Mouse (Mus musculus): ENCODE results near the gene Upp1. TPM values are rescaled to one million over a fixed set of nuclear protein-coding genes. Genes with fewer than 3 reads are reported as not detected.

The Upp1 gene
- polyA plus RNA-seq (2015; fragmentation: Nextera tagmentation; extraction: Ambion mirVana) = 3.4 and 3.5 TPM in 2 replicates

DNA sequence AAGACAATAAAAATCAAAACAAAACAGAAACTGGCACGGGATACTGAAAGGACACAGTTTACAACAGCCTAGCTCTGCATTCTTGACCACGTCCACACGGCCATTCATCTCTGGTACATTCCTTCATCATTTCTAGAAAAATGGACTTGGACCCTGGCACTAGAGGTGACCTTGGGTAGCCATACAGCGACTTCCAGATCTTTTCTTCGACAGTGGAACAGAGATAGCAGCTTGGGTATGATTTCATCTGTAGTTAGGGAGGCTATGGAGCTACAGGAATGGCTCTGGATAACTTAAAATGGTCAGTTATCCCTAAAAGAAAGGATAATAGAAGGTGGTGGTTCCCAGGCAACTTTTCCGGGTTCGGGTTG lies at the start of gene Upp1:
Gene Upp1, plus strand, starts transcription at position 54 of the 371 bp plus-strand sequence.
- Histone ChIP-seq H3K4me2 (replicated peaks) (peak within 1 kb of the TSS; percentile 99), H3K4me1 (replicated peaks) (peaks cover 32% of the 10 kb centered on the region), H3K4me3 (replicated peaks) (peak within 1 kb of the TSS; percentile 49), H3K27me3 (peaks cover 51% of the 10 kb centered on the region), H3K9me3 (no peaks in the 10 kb centered on the region), H3K27ac (no peak within 1 kb of the TSS), H3K36me3 (no peaks in the 10 kb centered on the region), H3K9ac (replicated peaks) (peak within 1 kb of the TSS; percentile 60)
- WGBS = 2% methylated on average over 7 of the region's 7 CpGs
- ATAC-seq = peak; percentile 40

DNA sequence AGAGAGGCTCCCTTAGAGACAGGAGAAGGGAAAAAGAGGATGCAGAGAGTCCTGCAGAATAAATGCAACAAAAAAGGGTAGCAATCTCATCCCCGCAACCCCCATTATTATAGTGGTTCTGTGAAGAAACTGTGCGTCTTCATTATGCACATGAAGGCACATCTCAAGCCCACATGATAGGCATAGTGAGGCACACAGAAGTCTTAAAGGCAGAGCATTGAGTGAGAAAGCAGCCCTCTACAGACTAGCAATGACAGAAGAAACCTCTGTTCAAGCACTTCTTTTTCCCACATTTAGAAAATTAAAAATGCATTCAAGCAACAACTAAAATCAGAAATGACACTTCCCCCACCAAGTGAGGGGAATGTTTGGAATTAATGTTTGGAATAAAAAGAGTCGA lies 41.5 kb upstream of the Upp1 start:
- no peaks in the 10 kb centered on the region for H3K36me3 ChIP-seq
- H3K27me3 ChIP-seq = no peaks in the 10 kb centered on the region
- H3K4me3 ChIP-seq (replicated peaks) = no peak overlapping the region
- no peak for ATAC-seq
- no peak overlapping the region for H3K27ac ChIP-seq
- WGBS = 90% methylated on average over 3 of the region's 3 CpGs
- no peaks in the 10 kb centered on the region for H3K4me1 ChIP-seq (replicated peaks)
- no peak overlapping the region for H3K9ac ChIP-seq (replicated peaks)
- H3K4me2 ChIP-seq (replicated peaks) = no peak overlapping the region
- H3K9me3 ChIP-seq = no peaks in the 10 kb centered on the region

DNA sequence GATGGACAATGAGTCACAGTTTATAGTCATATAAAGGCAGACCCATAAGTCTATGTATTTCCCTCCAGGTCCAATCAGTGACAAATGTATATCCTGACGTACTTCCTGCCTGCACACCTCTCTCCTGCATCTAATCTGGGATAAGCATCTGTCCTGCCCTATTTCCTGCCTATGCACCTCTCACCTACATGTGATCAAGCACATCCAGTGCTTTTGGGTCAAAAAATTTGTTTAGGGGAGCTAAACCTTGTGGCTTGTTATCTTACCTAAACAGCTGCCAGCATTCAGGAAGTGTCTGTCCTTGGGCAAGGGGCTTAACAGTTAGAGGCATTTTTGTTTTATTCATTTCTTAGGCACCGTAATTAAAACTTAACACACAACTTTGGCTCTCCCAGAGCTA lies 4.7 kb upstream of the Upp1 start:
- no peaks in the 10 kb centered on the region for H3K9me3 ChIP-seq
- peaks cover 16% of the 10 kb centered on the region for H3K4me1 ChIP-seq (replicated peaks)
- no peaks in the 10 kb centered on the region for H3K36me3 ChIP-seq
- H3K9ac ChIP-seq (replicated peaks) = no peak overlapping the region
- no peak overlapping the region for H3K4me3 ChIP-seq (replicated peaks)
- H3K27me3 ChIP-seq = peaks cover 34% of the 10 kb centered on the region
- ATAC-seq = no peak
- no peak overlapping the region for H3K27ac ChIP-seq
- WGBS = 86% methylated on average over 2 of the region's 2 CpGs
- no peak overlapping the region for H3K4me2 ChIP-seq (replicated peaks)

- H3K9me3 ChIP-seq = no peaks in the 10 kb centered on the region
- H3K36me3 ChIP-seq = no peaks in the 10 kb centered on the region
- H3K4me2 ChIP-seq (replicated peaks) = no peak overlapping the region
- H3K9ac ChIP-seq (replicated peaks) = no peak overlapping the region
- peaks cover 32% of the 10 kb centered on the region for H3K4me1 ChIP-seq (replicated peaks)
- ATAC-seq = no peak
- H3K27ac ChIP-seq = no peak overlapping the region
- no peak overlapping the region for H3K4me3 ChIP-seq (replicated peaks)
- 12% methylated on average over 9 of the region's 9 CpGs for WGBS
- peaks cover 47% of the 10 kb centered on the region for H3K27me3 ChIP-seq
These were observed 2.4 kb upstream of the Upp1 start for GRCm38 (mm10) chr11:9115367-9116120.

DNA sequence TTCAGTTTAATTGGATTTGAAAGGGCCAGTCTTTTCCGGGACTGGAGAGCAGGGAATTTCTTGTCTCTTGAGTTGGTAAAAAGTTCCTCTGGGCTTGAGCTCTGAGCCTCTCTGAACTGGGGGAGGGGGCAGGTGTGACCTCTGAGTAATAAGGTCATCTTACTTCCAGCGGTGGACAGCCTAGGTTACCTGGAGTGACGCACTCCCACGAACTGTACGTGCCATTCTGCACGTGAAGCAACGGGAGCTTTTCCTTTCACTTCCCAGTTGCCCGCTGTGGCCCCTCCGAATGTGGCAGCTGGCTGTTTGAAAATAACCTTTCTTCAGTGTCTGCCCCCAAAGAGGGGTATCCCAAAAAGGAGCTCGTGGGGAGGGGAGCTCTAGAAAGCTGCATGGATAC lies 1.8 kb upstream of the Upp1 start:
- Histone ChIP-seq H3K4me2 (replicated peaks) (peak overlapping the region; percentile 25; the same call in 1 of the 2 replicates), H3K4me1 (replicated peaks) (peaks cover 32% of the 10 kb centered on the region), H3K27ac (no peak overlapping the region), H3K36me3 (no peaks in the 10 kb centered on the region), H3K9me3 (no peaks in the 10 kb centered on the region), H3K4me3 (replicated peaks) (no peak overlapping the region), H3K9ac (replicated peaks) (no peak overlapping the region), H3K27me3 (peaks cover 51% of the 10 kb centered on the region)
- ATAC-seq = no peak
- under 1% methylated on average over 10 of the region's 10 CpGs for WGBS

DNA sequence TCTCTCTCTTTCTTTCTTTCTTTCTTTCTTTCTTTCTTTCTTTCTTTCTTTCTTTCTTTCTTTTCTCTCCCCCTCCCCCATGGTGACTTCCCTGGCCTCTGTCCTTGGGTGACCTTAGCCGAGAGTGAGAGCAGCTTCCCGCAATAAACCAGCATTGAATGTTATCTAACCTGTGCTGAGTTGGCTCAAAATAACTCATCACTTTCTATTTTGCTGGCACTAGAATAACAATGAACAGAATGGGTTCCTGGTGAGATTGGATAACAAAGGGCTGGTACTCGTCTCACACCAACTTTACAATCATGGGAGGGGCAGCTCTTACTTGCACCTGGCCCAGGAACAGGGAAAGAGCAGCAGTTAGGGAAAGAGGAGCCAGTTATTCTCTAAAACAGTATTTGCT lies 987 bp upstream of the Upp1 start:
- H3K9me3 ChIP-seq = no peaks in the 10 kb centered on the region

DNA sequence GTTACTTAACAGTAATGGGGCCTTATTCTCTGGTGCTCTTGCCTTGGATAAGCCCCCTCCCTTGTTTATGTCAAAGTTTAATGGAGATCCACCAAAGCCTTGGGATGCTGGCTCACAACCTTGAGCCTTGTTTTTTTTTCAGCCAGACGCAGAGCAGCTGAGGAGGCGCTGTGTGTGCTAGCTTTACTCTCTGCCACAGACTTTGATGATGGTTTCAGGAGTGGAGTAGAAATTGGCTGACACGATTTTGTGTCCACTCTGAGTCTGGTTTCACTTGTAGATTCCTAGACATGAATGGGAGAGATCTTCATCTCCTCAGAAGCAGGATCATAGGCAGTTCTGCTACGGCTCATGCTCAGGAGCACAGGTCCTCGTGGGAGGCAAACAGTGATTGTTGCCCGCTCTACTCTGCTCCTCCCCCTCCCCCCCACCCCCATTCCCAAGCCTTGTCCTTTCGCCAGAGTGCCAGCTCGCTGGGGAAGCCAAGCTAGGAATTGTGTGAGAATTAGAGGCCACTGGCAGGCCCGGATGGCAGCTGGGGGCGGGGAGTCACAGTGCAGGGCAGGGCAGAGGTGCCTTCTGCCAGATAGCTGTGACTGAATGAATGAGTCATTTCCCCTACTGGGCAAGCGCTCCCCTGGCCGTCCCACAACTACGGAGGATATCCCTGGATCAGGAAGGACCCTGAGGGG lies 399 bp upstream of the Upp1 start:
- peak overlapping the region; percentile 49 for H3K4me3 ChIP-seq (replicated peaks)
- H3K27me3 ChIP-seq = peaks cover 51% of the 10 kb centered on the region
- peaks cover 32% of the 10 kb centered on the region for H3K4me1 ChIP-seq (replicated peaks)
- H3K27ac ChIP-seq = no peak overlapping the region
- 3% methylated on average over 13 of the region's 13 CpGs for WGBS
- H3K9ac ChIP-seq (replicated peaks) = no peak overlapping the region
- no peaks in the 10 kb centered on the region for H3K36me3 ChIP-seq
- H3K4me2 ChIP-seq (replicated peaks) = peak overlapping the region; percentile 99
- peak; percentile 66 for ATAC-seq
- no peaks in the 10 kb centered on the region for H3K9me3 ChIP-seq

More for the DNA sequence above, 987 bp upstream of the Upp1 start:
- H3K4me3 ChIP-seq (replicated peaks) = no peak overlapping the region
- no peak for ATAC-seq
- WGBS = 4% methylated on average over 3 of the region's 3 CpGs
- H3K27ac ChIP-seq = no peak overlapping the region
- H3K27me3 ChIP-seq = peaks cover 51% of the 10 kb centered on the region
- H3K4me1 ChIP-seq (replicated peaks) = peaks cover 32% of the 10 kb centered on the region
- no peak overlapping the region for H3K9ac ChIP-seq (replicated peaks)
- no peaks in the 10 kb centered on the region for H3K36me3 ChIP-seq
- H3K4me2 ChIP-seq (replicated peaks) = 0 out of 2 replicates have a peak overlapping the region, but pooled peaks have one; percentile 99

- Histone ChIP-seq H3K9ac (replicated peaks) (peak overlapping the region; percentile 60), H3K36me3 (no peaks in the 10 kb centered on the region), H3K4me3 (replicated peaks) (peak overlapping the region; percentile 49), H3K27ac (no peak overlapping the region), H3K4me1 (replicated peaks) (peaks cover 32% of the 10 kb centered on the region), H3K4me2 (replicated peaks) (peak overlapping the region; percentile 99), H3K9me3 (no peaks in the 10 kb centered on the region), H3K27me3 (peaks cover 51% of the 10 kb centered on the region)
- ATAC-seq = peak; percentile 51
- WGBS = under 1% methylated on average over 40 of the region's 40 CpGs
These were observed 668 bp downstream of the Upp1 start for GRCm38 (mm10) chr11:9118421-9119121.

DNA sequence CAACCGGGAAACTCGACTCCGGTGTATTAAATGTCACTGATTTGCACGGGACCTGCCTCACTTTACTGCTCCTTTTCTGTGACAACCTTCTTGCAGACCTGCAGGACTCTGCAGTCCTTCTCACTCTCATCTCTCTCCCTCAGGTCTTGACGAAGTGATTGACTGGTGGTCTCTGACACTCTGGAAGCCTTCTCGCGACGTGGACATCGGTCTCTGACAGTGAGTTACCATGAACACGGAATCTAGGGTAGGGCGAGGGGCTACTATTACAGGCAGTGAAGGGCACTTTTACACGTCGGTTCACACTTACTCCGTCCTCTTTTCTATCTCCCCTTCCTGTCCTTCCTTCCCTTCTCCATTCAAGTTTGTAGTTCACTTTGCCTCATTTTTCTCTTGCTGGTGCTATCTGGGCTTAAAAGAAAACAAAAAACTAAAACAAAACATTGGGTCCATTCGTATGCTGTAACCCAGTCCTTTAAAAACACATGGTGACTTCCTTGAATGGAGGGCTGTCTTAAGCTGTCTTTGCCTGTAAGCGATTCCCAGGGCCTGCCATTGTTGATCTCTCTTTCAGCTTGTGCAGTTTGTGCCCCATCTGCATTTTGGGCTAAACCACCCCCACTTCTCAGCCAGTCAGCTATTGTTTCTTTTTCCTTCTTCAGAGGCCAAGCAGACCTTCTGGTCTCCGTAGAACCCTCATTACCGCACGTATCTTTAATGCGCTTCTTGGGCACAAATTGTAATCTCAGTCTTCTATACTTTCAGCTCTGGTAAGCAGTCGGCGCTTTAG lies 1.5 kb downstream of the Upp1 start:
- WGBS = 2% methylated on average over 22 of the region's 22 CpGs
- H3K36me3 ChIP-seq = no peaks in the 10 kb centered on the region
- peaks cover 47% of the 10 kb centered on the region for H3K27me3 ChIP-seq
- H3K9ac ChIP-seq (replicated peaks) = no peak overlapping the region
- peaks cover 32% of the 10 kb centered on the region for H3K4me1 ChIP-seq (replicated peaks)
- H3K9me3 ChIP-seq = no peaks in the 10 kb centered on the region
- no peak; the same call in 1 of the 2 replicates for ATAC-seq
- no peak overlapping the region for H3K27ac ChIP-seq
- peak overlapping the region; percentile 49 for H3K4me3 ChIP-seq (replicated peaks)
- peak overlapping the region; percentile 99 for H3K4me2 ChIP-seq (replicated peaks)

DNA sequence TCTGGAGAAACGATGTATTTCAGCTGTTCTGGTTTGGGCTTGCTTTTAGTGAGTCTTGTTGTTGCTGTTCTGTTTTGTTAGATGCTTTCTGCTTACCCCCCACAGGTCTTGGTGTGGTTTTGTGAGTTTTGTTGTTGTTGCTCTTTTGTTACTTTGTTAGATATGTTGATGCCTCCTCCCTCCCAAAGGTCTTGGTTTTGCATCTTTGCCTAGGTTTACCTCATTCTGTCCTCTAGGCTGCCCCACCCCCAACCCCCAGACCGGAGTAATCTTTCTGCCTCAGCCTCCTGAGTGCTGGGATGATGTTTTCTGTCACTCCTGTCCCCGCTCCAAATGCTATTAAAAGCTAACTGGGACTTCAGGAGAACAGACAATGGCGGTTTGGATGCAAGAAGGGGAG lies 4.4 kb downstream of the Upp1 start:
- H3K36me3 ChIP-seq = no peaks in the 10 kb centered on the region
- no peak overlapping the region for H3K9ac ChIP-seq (replicated peaks)
- H3K4me1 ChIP-seq (replicated peaks) = peaks cover 25% of the 10 kb centered on the region
- peaks cover 24% of the 10 kb centered on the region for H3K27me3 ChIP-seq
- 78% methylated on average over 4 of the region's 4 CpGs for WGBS
- no peak overlapping the region for H3K4me2 ChIP-seq (replicated peaks)
- H3K27ac ChIP-seq = no peak overlapping the region
- no peaks in the 10 kb centered on the region for H3K9me3 ChIP-seq
- ATAC-seq = no peak
- H3K4me3 ChIP-seq (replicated peaks) = no peak overlapping the region

DNA sequence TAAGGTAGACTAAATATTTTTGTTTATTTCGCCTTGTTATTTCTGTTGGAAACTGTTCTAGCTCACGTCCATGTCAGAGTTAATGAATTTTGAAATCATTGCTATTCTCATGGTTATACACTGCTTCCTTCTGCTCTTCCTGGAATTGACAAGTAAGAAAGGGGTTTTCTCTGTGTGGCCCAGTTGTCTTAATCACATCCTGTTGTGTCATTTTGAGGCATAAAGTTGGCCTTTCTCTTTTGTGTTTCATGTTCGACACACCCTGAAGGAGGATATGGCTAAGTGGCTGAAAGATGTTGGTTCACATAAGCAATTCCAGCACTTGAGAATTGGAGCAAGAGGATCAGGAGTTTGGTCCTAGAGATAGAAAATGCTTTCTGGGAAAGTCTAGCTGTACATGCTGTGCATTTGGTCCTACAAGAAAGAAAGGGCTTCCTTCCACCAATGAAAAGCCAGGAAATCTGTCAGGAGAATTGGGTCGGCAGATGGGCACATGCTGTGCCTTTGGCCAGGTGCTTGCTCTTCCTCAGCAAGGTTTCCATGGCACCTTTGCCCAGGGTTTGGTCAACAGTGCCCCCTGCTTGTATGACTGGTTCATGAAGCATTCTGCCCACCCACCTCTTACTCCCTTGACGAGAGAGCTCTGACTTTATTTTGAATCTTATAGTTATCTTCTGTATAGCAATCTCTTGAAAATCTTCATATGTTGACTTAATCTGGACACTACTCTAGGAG lies 8.6 kb downstream of the Upp1 start:
- no peak overlapping the region for H3K9ac ChIP-seq (replicated peaks)
- no peaks in the 10 kb centered on the region for H3K4me1 ChIP-seq (replicated peaks)
- H3K4me2 ChIP-seq (replicated peaks) = no peak overlapping the region
- H3K9me3 ChIP-seq = no peaks in the 10 kb centered on the region
- no peaks in the 10 kb centered on the region for H3K27me3 ChIP-seq
- ATAC-seq = no peak
- no peaks in the 10 kb centered on the region for H3K36me3 ChIP-seq
- H3K4me3 ChIP-seq (replicated peaks) = no peak overlapping the region
- 78% methylated on average over 5 of the region's 5 CpGs for WGBS
- H3K27ac ChIP-seq = no peak overlapping the region
